Mouse (Mus musculus): ENCODE measurements at regions not wholly inside any gene's neighbourhood (a gene's known extent, or its start where the extent isn't known, plus 50 kb on each side); places are given as distances from the start of the nearest gene placed in this dataset.

DNA sequence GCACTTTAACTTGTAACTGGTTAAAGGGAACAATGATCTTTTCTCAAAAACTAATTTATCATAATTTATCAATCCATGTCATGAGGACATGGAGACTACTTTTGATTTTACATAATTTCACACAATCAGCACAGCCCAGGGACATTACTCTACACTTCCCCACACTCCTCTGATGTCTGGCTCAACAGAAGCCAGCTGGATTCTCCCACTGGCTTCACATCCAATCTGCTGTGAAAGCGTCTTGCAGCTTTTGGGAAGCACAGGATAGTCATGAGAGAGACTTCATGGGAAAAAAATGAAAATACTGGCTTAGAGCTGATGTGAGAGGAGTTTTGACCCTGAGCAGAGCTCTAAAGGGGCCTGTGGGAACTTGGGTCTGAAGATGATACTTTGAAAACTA lies 61.7 kb upstream of the Hrasls start:
- POLR2A ChIA-PET, result no interaction called here
- CTCF ChIA-PET, result no interaction called here

DNA sequence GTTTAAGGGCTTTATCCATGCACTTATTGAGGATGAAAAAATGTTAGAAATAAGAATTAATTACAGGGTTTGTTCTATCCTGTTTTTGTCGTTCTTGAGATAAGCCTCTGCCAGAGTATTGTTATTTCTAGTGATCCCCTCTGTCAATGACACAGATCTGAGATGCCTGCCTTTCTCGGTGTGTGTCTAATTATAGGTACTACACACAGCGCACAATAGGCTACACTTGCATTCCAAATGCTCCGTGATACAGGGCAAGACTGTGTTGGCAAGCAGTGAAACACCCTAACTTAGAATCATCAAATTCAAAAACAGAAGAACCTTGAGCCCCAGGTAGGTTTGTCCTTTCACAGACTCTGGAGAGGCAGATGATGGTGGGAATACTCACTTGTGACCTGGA lies 90.3 kb upstream of the Hrasls start:
- CTCF ChIA-PET, result interaction anchor here in 1 of 4 experiments (0.6 kb wide), 1 partner anchor 213 kb away, joined by 3 read pairs; no protein-coding TSS in a partner anchor
- POLR2A ChIA-PET, result no interaction called here

DNA sequence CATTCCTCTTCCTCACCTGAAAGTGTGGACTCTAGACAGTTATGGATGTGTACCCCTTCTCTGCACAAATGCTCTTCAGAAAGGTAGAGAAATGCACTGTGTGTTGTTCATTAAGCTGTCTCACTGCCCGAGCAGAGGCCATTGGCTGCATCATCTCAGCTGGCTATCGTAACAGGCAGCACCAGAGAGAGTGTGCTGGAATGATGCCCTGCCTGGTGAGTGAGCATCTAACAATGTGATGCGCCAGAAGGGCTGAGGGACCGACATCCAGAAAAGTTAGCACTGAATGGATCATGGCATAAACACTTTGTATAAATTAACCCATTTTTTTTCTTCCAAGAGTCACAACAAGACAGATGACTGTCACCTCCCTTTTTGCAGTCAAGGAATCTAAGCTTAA lies 112.7 kb upstream of the Hrasls start:
- ChIA-PET POLR2A (no interaction called here), CTCF (no interaction called here)

DNA sequence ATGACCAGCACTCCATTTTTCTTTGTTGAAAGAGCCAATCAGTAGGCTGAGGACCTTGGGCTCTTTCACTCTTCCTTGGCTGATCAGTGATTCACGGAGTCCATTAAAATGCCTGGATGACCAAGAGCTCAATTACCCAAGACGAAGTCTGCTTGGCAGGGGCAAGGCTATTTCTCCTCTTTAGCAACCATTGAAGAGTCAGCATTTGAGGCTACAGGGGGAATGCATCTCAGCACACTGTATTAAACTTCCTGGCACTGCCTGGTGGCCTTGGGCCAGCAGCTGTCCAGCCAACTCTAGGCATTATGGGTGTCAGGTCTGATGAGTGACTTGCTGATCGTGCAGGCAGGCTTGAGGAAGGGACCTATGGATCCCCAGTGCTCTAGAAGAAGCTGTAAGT lies 136.5 kb upstream of the Mb21d2 start:
- ChIA-PET CTCF (interaction anchor here in 1 of 4 experiments (0.6 kb wide), 1 partner anchor 488 kb away, joined by 3 read pairs; no protein-coding TSS in a partner anchor), POLR2A (interaction anchor here in 1 of 4 experiments (0.9 kb wide), 1 partner anchor 11 kb away, joined by 3 read pairs; no protein-coding TSS in a partner anchor)

DNA sequence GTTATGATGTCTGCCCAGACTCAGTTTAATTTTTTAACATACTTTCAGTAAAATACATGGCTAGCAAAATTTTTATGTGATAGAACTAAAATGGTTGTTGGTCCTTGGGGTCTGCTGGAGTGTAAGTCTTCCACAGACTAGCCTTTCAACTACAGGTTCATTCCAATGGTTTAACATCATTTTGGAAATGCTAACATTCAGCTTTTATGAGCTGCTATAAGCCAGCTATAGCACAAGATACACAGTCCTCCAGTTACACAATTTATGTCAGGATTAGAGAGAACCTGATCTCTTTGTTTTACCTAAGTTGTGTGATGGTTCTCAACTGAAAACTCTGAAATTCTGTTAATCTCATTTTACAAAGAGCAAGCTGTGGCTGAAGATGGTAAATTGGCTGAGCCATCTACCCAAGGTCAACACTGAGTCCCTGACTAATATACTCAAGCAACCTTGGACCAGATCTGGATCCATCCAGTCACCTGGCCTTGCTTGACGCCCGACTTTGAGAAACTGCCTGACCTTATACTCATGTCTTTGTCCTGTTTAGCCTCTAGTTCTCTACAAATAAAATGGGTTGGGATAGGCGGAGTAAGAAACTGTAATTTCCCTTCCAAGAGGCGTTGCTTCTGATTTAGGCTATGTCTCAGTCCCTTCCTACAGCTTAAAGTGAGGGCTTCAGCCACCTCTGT lies 135.8 kb upstream of the Mb21d2 start:
- POLR2A ChIA-PET, result interaction anchor here in 1 of 4 experiments (0.7 kb wide), 1 partner anchor 125 kb away, joined by 5 read pairs; no protein-coding TSS in a partner anchor
- CTCF ChIA-PET, result no interaction called here

DNA sequence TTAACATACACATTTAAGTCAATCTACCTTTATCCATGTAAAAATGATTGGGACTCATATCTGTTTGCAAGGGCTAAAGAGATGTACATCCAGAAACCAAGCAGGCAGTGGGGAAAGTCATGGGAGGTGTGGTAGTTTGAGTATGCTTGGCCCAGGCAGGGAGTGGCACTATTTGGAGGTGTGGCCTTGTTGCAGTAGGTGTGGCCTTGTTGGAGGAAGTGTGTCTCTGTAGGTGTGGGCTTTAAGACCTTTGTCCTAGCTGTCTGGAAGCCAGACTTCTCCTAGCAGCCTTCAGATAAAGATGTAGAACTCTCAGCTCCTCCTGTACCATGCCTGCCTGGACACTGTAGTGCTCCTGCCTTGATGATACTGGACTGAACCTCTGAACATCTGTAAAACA lies 133.9 kb upstream of the Mb21d2 start:
- ChIA-PET POLR2A (no interaction called here), CTCF (no interaction called here)

DNA sequence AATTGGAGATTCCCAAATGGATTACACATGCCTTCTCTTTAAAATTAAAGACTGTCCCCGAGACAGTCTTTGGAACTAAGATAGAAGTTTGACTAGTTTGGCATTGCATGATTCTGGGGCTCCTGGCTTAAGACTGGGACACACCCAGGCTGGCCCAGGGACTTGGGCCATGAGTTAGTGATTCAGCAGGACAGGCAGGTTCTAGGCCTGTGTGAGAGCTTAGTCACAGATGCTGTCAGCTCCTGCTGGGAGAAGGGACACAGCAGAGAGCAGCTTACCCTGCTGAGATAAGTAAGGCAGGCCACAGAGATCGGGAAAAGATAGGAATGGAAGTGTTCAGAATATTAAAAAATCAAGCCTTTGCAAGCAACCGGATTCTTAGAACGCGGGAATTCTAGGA lies 127.6 kb upstream of the Mb21d2 start:
- CTCF ChIA-PET, result no interaction called here

DNA sequence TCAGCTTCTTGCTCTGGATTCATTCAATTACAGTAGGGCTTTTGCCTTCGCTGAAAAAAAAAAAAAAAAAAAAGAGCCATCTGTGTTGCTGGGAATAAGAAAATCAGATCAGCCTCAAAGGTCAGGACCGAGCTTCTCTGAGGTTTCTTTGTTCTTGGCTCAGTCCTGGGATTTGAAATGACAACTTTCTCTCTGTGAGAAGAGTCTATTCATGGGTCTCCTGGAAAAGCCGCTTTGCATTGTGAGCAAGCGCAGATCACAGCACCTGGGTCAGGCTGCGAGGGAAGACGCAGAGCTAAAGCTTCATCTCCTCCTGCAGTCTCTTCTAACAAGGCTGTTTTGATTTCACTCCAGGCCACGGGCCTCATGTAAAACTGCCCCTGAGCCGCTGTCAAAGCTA lies 125.0 kb upstream of the Mb21d2 start:
- POLR2A ChIA-PET, result interaction anchor here in 3 of 4 experiments (0.7 kb wide), 5 partner anchors 12 to 1254 kb away, joined by 3 to 8 read pairs (median 4); no protein-coding TSS in a partner anchor
- CTCF ChIA-PET, result interaction anchor here in 3 of 4 experiments (0.6 to 1.4 kb wide), 4 partner anchors 119 to 397 kb away, joined by 3 to 10 read pairs (median 5); no protein-coding TSS in a partner anchor

More for the DNA sequence above, 127.6 kb upstream of the Mb21d2 start:
- POLR2A ChIA-PET, result no interaction called here

DNA sequence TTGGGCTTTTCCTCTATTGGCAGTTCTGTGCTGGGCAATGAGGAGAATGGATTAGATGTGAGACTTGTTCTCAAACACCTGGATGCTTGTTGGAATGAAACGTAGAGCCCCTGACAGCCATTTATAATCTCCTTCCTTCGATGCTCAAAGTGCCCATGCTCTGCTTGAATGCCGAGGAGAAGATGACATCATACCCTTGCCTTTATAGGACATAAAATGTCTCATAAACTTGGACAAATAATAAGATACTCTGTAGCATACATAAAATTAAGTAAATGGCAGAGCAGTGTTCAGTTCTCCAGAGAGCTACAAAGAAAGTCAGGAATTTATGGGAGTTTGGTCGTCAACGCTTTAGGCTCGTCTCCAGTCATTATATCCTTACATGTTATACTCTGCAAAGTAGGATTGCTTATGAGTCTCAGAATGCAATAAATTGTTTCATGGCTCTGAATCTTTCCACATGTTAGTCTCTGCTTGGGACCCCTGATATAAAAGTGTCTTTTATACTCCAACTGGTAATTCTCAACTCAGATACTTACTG lies 117.0 kb upstream of the Mb21d2 start:
- POLR2A ChIA-PET, result interaction anchor here in 1 of 4 experiments (0.6 kb wide), 1 partner anchor 80 kb away, joined by 4 read pairs; no protein-coding TSS in a partner anchor
- CTCF ChIA-PET, result no interaction called here

DNA sequence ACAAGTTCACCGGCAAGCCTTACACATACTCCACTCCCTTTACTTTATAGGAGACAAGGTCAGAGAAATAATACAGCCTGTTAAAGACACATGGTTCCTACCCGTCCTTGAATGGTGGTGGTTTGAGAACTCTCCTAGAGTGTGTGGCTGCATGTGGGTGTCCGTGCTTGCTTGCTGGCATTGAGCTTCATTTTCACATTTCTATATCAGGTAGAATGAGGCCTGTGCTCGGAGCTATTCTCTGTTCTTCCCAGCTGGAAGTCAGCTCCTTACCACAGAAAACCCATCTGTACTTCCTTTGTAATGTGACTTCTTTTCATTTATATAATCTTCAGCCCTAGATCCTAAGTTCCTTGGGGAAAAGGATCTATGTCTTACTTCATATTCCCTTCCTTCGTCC lies 106.0 kb upstream of the Mb21d2 start:
- ChIA-PET CTCF (interaction anchor here in 2 of 4 experiments (0.7 to 1.4 kb wide), 2 partner anchors 196 to 372 kb away, joined by 3 read pairs; no protein-coding TSS in a partner anchor), POLR2A (interaction anchor here in 1 of 4 experiments (0.6 kb wide), 1 partner anchor 21 kb away, joined by 3 read pairs; no protein-coding TSS in a partner anchor)

DNA sequence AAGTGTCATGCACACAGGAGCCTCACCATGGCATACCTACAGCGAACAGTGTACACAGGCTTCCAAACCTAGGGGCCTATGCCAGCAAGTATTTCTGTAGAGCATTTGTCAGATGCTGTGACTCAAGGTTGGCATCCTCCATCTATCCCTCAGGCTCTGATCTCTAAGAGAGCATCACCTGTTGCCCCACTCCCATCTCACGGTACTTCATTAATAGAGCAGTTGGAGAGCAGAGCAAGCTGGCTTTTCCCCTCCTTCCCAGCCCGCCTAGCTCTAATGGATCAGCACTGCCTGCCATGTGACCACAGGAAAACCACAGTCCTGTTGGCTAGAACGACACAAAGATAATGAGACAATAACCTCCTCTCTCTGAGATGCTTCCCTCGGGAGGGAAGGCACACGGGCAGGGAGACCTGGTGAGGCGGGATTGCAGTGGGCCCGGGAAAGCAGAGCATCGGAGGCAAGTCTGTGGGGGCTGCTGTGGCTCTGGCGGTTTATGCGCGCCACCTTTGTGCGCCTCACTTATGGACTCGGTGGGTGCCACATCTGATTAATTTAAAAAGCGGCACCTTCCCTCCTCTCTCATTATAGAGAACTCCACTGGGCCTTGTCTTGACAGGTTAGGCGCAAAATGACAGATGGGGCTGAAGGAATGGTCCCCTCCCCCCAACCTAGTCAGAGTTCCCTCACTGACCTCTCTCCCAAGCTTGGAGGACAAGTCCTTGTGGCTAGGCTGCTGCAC lies 104.8 kb upstream of the Mb21d2 start:
- POLR2A ChIA-PET, result no interaction called here

DNA sequence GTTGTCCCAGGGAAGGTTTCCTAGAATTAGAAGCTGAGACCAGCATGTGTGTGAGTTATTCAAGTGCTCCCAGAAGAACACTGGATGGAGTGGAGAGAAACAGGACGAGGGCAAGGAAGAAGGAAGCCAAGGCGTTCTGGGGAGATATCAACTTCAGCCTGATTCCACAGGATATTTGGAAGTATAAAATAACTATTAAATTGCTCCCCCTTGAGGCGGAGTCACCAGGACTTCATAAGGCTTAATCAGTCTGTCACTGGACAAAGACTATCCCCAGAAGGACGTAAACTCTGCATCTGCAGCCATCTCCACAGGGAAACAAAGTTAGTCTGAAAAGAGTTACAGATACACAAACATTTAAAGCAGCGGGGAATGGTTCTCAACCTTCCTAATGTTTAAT lies 103.9 kb upstream of the Mb21d2 start:
- ChIA-PET POLR2A (no interaction called here), CTCF (interaction anchor here in 1 of 4 experiments (0.5 kb wide), 1 partner anchor 42 kb away, joined by 5 read pairs; no protein-coding TSS in a partner anchor)

More for the DNA sequence above, 104.8 kb upstream of the Mb21d2 start:
- CTCF ChIA-PET, result no interaction called here

DNA sequence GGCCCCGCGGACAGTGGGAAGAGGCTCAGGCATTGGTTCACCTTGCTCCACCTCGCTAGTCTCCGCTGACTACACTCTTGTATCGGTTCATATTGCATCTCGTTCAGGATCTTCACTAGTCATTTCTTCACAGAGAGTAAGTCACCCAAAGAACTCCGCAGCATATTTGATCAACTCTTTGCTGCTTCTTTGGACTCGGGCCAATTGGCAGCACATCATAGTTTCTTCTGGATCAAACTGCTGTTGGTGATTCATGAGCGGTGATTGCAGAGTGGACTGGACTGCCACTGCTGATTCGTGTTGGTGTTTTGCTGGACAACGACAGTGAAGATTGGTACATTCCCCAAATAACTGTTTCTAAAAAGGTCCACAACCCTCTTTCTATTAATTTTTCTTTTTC lies 98.4 kb upstream of the Mb21d2 start:
- ChIA-PET POLR2A (no interaction called here), CTCF (no interaction called here)

DNA sequence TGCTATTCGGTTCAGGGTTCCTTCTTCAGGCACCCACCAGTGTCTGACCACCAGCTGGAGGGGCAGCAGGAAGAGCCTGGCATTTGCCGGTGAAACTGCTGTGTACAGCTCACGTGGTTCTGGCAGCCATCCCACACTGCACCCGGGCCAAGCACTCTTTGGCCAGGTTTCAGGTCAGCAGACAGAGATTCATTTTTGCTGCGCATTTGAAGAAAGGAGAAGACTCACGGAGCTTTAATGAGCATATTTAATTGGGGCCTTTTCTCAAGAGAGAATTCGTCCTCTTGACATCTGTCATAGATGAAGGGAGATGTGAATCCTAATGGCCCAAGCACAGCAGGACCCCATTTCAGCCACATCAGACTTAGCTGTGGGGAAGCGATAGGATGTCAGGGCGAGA lies 71.8 kb upstream of the Mb21d2 start:
- POLR2A ChIA-PET, result no interaction called here
- CTCF ChIA-PET, result no interaction called here

DNA sequence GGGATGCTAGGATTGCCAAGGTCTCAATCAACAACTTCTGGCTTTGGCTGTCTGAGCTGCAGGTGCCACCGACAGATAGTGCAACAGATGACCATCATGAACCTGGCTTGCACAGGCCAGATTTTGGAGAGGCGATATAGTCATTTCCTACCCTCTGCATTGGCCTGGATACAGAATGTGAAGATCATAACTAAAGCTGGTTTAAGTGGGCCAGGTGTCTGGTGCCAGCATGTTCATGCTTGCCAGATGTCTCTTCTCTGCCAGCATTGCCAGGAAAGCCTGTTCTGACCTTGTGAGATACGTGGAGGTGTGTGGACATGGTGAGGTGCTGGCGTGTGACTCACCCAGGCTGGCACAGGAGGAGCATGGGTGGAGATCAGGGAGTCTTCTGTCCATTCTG lies 70.2 kb upstream of the Mb21d2 start:
- POLR2A ChIA-PET, result no interaction called here
- CTCF ChIA-PET, result no interaction called here

DNA sequence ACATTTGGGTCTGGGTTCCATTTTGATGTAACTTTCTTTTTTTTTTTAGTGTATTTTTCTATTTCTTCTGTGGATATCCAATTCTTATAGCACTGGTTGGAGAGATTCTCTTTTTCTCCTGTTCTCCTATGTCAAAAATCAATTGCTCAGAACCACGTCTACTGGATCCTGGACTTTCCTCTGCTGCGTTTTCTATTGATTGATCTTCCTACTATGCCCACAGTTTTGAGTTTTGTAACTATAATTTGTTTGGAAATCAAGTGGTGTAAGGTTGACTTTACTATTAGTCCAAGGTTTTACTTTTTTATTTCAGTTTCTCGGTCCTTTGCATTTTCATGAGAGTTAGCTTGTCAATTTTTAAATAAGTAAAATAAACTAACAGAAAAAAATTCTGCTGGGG lies 67.2 kb upstream of the Mb21d2 start:
- ChIA-PET POLR2A (no interaction called here), CTCF (no interaction called here)

DNA sequence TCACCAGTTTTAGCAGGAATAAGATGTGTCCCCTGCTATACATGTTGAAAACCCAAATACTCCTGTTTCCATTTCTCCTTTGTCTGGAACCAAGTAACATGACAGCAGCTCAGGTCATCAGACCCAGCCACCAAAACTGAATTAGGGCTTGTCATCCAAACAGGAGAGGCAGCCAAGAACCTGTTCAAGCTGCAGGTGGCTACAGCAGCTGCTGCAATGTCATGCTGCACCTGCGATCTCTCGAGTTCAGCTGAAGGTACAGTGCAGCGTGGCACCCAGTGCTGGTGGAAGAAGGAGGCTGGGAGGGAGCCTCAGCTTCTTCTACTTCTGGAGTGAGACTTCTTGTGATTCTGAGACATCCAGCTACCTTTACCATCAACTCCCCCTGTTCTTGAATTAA lies 61.2 kb upstream of the Mb21d2 start:
- ChIA-PET POLR2A (no interaction called here), CTCF (interaction anchor here in 2 of 4 experiments (0.6 to 1.4 kb wide), 2 partner anchors 22 to 151 kb away, joined by 3 read pairs; no protein-coding TSS in a partner anchor)

DNA sequence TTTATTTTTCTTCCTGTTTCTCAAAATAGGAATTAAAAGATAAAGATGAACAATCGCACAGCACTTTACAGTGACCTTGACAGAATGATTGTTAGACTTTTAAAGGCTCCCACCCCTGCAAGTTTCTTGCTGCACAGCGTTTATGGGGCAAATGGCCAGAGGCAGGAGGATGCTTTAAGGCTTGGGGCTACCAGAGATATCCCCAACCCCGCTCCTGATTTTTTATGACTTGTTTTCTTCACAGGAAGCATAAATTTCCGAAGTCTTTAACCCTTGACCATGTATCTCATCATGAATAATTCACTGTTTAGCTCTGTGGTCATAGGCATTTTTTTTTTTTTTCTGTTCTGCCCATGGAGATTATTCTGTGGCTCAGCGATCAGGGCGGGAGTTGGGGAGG lies 55.5 kb upstream of the Mb21d2 start:
- CTCF ChIA-PET, result no interaction called here
- POLR2A ChIA-PET, result interaction anchor here in 1 of 4 experiments (0.6 kb wide), 1 partner anchor 596 kb away, joined by 3 read pairs; no protein-coding TSS in a partner anchor

DNA sequence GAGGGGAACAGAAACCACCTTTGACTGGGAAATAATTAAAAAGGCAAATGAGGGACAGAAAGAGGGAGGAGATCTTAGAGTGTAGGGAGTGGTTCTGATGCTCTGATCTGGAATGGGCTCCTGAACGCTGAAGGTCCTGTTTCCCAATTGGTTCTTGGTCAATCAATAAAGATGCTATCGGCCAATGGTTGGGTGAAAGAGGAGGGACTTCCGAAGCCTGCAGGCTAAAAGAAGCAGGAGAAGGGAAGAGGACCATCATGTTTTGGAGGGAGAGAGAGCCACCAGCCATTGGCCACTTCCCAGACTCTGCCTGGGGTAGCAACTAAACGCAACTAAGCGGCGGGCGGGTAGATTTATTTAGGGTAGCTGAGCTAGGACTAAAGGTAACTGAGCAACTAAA lies 53.4 kb upstream of the Mb21d2 start:
- CTCF ChIA-PET, result interaction anchor here in 1 of 4 experiments (1.1 kb wide), 1 partner anchor 145 kb away, joined by 3 read pairs; no protein-coding TSS in a partner anchor
- POLR2A ChIA-PET, result interaction anchor here in 1 of 4 experiments (0.6 kb wide), 1 partner anchor 437 kb away, joined by 5 read pairs; no protein-coding TSS in a partner anchor
